Mouse (Mus musculus) heart, embryonic 14.5 days (tissue): Measurements from ENCODE around the gene Agap1. TPM values are rescaled to one million over a fixed set of nuclear protein-coding genes. Genes with fewer than 3 reads are reported as not detected.

Experiments used
- ATAC-seq: fragments of 200-750 bp; cut with Nextera tagmentation; 2 replicates; pipeline ENCODE4 v1.8.0; 2017; ENCODE audit warnings: low read depth, moderate TSS enrichment; ENCODE audit not compliant: insufficient number of reproducible peaks, insufficient read depth, low FRiP score
- H3K27ac ChIP-seq, 2 experiments: fragments of 200-500 bp in 1 of 2; fragments of 300-500 bp in 1 of 2; sonication (generic) in 1 of 2; replicated peaks in 1 of 2; 2 replicates each; pipeline ENCODE4 v1.5.1; 2012 to 2014; ENCODE audit warnings: low read depth in 2 of 2, low read length in 2 of 2, control low read depth in 1 of 2, mild to moderate bottlenecking in 1 of 2, mixed read lengths in 1 of 2; ENCODE audit not compliant: control insufficient read depth in 1 of 2, insufficient read depth in 1 of 2
- H3K27me3 ChIP-seq: fragments of 300-500 bp; sonication (generic); 2 replicates; pipeline ENCODE4 v1.6.1; 2014; ENCODE audit warnings: mild to moderate bottlenecking, low read length, control low read depth; ENCODE audit not compliant: control insufficient read depth, insufficient read depth
- H3K36me3 ChIP-seq: fragments of 300-500 bp; sonication (generic); 2 replicates; pipeline ENCODE4 v1.6.1; 2014; ENCODE audit warnings: mild to moderate bottlenecking, control low read depth, low read length, mixed read lengths; ENCODE audit not compliant: control insufficient read depth, insufficient read depth
- H3K4me1 ChIP-seq, 2 experiments: fragments of 200-500 bp in 1 of 2; fragments of 300-500 bp in 1 of 2; sonication (generic) in 1 of 2; 2 replicates each; pipeline ENCODE4 v1.6.1; 2012 to 2014; ENCODE audit warnings: low read length in 2 of 2, control low read depth in 1 of 2, mixed read lengths in 1 of 2; ENCODE audit not compliant: control insufficient read depth in 2 of 2, insufficient read depth in 2 of 2
- H3K4me2 ChIP-seq: fragments of 300-500 bp; sonication (generic); 2 replicates; pipeline ENCODE4 v1.6.1; 2014; ENCODE audit warnings: mild to moderate bottlenecking, low read length
- H3K4me3 ChIP-seq, 2 experiments: fragments of 200-500 bp in 1 of 2; fragments of 300-500 bp in 1 of 2; sonication (generic) in 1 of 2; 2 replicates each; pipeline ENCODE4 v1.5.1; 2012 to 2014; ENCODE audit warnings: low read length in 2 of 2, mild to moderate bottlenecking in 2 of 2, control low read depth in 1 of 2, low read depth in 1 of 2, moderate library complexity in 1 of 2; ENCODE audit not compliant: control insufficient read depth in 1 of 2, insufficient read depth in 1 of 2
- H3K9ac ChIP-seq: fragments of 300-500 bp; sonication (generic); 2 replicates; pipeline ENCODE4 v1.6.1; 2014; ENCODE audit warnings: mild to moderate bottlenecking, low read length
- H3K9me3 ChIP-seq: fragments of 300-500 bp; sonication (generic); 2 replicates; pipeline ENCODE4 v1.6.1; 2016; ENCODE audit warnings: low read length, control low read depth; ENCODE audit not compliant: control insufficient read depth
- WGBS: fragments of 180-500 bp; shearing (Covaris S2); extraction: QIAGEN DNeasy Blood & Tissue Kit; methylation state at CpG from one replicate; pipeline ENCODE4 v1.1.7; 2014; 5-methylcytosine and 5-hydroxymethylcytosine counted together
- polyA plus RNA-seq: library from polyadenylated mRNA; unstranded; fragments of >200 nt; fragmentation: Nextera tagmentation; extraction: Ambion mirVana; gene quantifications from 2 replicates; pipeline ENCODE4 v1.2.1, GENCODE M21; 2014

The Agap1 gene
- polyA plus RNA-seq, 1 experiment from 2014 or later: 17.0 TPM

- Histone ChIP-seq H3K4me3 (no peak overlapping the region), H3K36me3 (no peaks in the 10 kb centered on the region), H3K4me2 (no peak overlapping the region), H3K27ac (no peak overlapping the region), H3K9ac (no peak overlapping the region), H3K27me3 (no peaks in the 10 kb centered on the region), H3K9me3 (no peaks in the 10 kb centered on the region), H3K4me1 (no peaks in the 10 kb centered on the region)
- no peak for ATAC-seq
- 89% methylated on average over 7 of the region's 7 CpGs for WGBS
These were observed 368.4 kb downstream of the Agap1 start for GRCm38 (mm10) chr1:89823036-89823435.

DNA sequence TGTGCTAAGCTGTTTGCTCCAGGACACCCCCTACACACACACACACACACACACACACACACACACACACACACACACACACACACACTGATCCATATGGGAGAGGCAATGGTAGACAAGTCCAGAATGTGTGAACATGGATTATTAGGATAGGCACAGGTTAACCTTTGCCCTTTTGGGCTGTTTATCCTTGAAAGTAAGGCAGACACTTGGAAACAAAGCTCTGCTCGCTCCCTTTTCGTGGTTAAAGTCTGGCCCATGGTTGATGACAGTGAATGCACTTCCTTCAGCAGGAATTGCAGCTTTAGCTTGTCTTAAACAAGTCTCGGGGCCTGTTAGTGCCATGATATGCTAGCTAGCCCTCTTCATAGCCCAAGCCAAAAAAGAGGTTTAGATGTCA is 372.4 kb downstream of the Agap1 start:
- no peaks in the 10 kb centered on the region for H3K4me1 ChIP-seq
- H3K4me3 ChIP-seq: no peak overlapping the region
- 77% methylated on average over 3 of the region's 3 CpGs for WGBS
- no peak for ATAC-seq
- no peaks in the 10 kb centered on the region for H3K9me3 ChIP-seq
- no peak overlapping the region for H3K27ac ChIP-seq
- no peak overlapping the region for H3K4me2 ChIP-seq
- no peaks in the 10 kb centered on the region for H3K27me3 ChIP-seq
- no peak overlapping the region for H3K9ac ChIP-seq
- no peaks in the 10 kb centered on the region for H3K36me3 ChIP-seq

- 96% methylated on average over 1 of the region's 1 CpGs for WGBS
- no peak overlapping the region for H3K9ac ChIP-seq
- H3K27ac ChIP-seq: no peak overlapping the region
- H3K4me3 ChIP-seq: no peak overlapping the region
- peaks cover 10% of the 10 kb centered on the region for H3K36me3 ChIP-seq
- H3K4me1 ChIP-seq: no peaks in the 10 kb centered on the region
- no peak for ATAC-seq
- no peaks in the 10 kb centered on the region for H3K27me3 ChIP-seq
- no peak overlapping the region for H3K4me2 ChIP-seq
- no peaks in the 10 kb centered on the region for H3K9me3 ChIP-seq
These were observed 376.5 kb downstream of the Agap1 start for GRCm38 (mm10) chr1:89831095-89831494.

- no peak overlapping the region for H3K9ac ChIP-seq
These were observed 389.5 kb downstream of the Agap1 start for GRCm38 (mm10) chr1:89844064-89844463.

DNA sequence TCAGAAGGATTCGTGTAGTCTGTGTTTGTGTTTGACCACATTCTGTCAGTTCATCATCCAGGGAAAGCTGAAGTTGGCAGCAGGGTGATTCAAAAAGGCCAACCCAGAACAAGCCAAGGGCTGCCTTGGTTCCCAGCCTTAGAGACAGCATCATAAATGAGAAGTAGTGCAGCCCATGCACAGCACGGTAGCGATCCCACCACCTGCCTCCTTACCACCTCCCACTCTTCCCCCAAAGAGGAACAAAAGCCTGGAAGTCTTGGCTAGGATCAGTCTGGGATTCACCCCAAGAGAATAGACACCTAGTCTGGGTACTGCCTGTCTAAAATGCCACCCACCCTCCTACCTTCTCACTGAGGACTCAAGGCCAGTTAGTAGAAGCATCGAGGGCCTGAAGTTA is 390.9 kb downstream of the Agap1 start:
- WGBS: 78% methylated on average over 4 of the region's 4 CpGs
- Histone ChIP-seq H3K4me2 (no peak overlapping the region), H3K9me3 (no peaks in the 10 kb centered on the region), H3K4me3 (no peak overlapping the region), H3K27ac (no peak overlapping the region), H3K4me1 (no peaks in the 10 kb centered on the region), H3K9ac (no peak overlapping the region), H3K36me3 (peaks cover 17% of the 10 kb centered on the region), H3K27me3 (no peaks in the 10 kb centered on the region)
- no peak for ATAC-seq

More at GRCm38 (mm10) chr1:89844064-89844463, 389.5 kb downstream of the Agap1 start:
- no peak overlapping the region for H3K4me2 ChIP-seq
- no peak for ATAC-seq
- no peaks in the 10 kb centered on the region for H3K9me3 ChIP-seq
- H3K4me1 ChIP-seq: no peaks in the 10 kb centered on the region
- no peaks in the 10 kb centered on the region for H3K27me3 ChIP-seq
- no peak overlapping the region for H3K4me3 ChIP-seq
- peaks cover 17% of the 10 kb centered on the region for H3K36me3 ChIP-seq
- no peak overlapping the region for H3K27ac ChIP-seq
- WGBS: 75% methylated on average over 9 of the region's 9 CpGs

GRCm38 (mm10) chr1:89846148-89846547 is 391.5 kb downstream of the Agap1 start:
- peaks cover 17% of the 10 kb centered on the region for H3K36me3 ChIP-seq
- H3K27me3 ChIP-seq: no peaks in the 10 kb centered on the region
- H3K27ac ChIP-seq: no peak overlapping the region
- H3K4me3 ChIP-seq: no peak overlapping the region
- WGBS: 72% methylated on average over 9 of the region's 9 CpGs
- H3K4me1 ChIP-seq: no peaks in the 10 kb centered on the region
- H3K9me3 ChIP-seq: no peaks in the 10 kb centered on the region
- no peak overlapping the region for H3K9ac ChIP-seq
- no peak overlapping the region for H3K4me2 ChIP-seq
- no peak for ATAC-seq

- Histone ChIP-seq H3K27me3 (no peaks in the 10 kb centered on the region), H3K4me2 (no peak overlapping the region), H3K4me1 (no peaks in the 10 kb centered on the region), H3K36me3 (peaks cover 7% of the 10 kb centered on the region; the same call in 1 of the 2 replicates), H3K4me3 (no peak overlapping the region), H3K9ac (no peak overlapping the region), H3K27ac (no peak overlapping the region), H3K9me3 (no peaks in the 10 kb centered on the region)
- 85% methylated on average over 17 of the region's 17 CpGs for WGBS
- no peak for ATAC-seq
These were observed 393.9 kb downstream of the Agap1 start for GRCm38 (mm10) chr1:89848356-89849039.
